Mouse (Mus musculus) midbrain, embryonic 14.5 days (tissue): Measurements from ENCODE around the gene Plekha3. TPM values are rescaled to one million over a fixed set of nuclear protein-coding genes. Genes with fewer than 3 reads are reported as not detected.

Experiments
- ATAC-seq: fragments of 200-750 bp; cut with Nextera tagmentation; 2 replicates; pipeline ENCODE4 v1.8.0; 2017; ENCODE audit warnings: moderate number of reproducible peaks, moderate library complexity; ENCODE audit not compliant: low FRiP score, low TSS enrichment
- DNase-seq: peaks from one replicate; pipeline ENCODE4 v3.0.0-alpha.2; 2015
- H3K27ac ChIP-seq: fragments of 300-500 bp; sonication (generic); replicated peaks from 2 replicates; pipeline ENCODE4 v1.5.1; 2014; ENCODE audit warnings: mild to moderate bottlenecking, low read depth, low read length, moderate library complexity
- H3K27me3 ChIP-seq: fragments of 300-500 bp; sonication (generic); 2 replicates; pipeline ENCODE4 v1.6.1; 2014; ENCODE audit warnings: low read length, control low read depth, mixed read lengths; ENCODE audit not compliant: control insufficient read depth, insufficient read depth
- H3K36me3 ChIP-seq: fragments of 300-500 bp; sonication (generic); 2 replicates; pipeline ENCODE4 v1.6.1; 2014; ENCODE audit warnings: low read length, control low read depth; ENCODE audit not compliant: control insufficient read depth, insufficient read depth
- H3K4me1 ChIP-seq: fragments of 300-500 bp; sonication (generic); 2 replicates; pipeline ENCODE4 v1.6.1; 2014; ENCODE audit warnings: mild to moderate bottlenecking, antibody characterized with exemption, low read length, control low read depth; ENCODE audit not compliant: control insufficient read depth, insufficient read depth
- H3K4me2 ChIP-seq: fragments of 300-500 bp; sonication (generic); 2 replicates; pipeline ENCODE4 v1.6.1; 2014; ENCODE audit warnings: mild to moderate bottlenecking, low read length, moderate library complexity
- H3K4me3 ChIP-seq: fragments of 300-500 bp; sonication (generic); replicated peaks from 2 replicates; pipeline ENCODE4 v1.5.1; 2014; ENCODE audit warnings: low read depth, low read length
- H3K9ac ChIP-seq: fragments of 300-500 bp; sonication (generic); replicated peaks from 2 replicates; pipeline ENCODE4 v1.6.1; 2014; ENCODE audit warnings: mild to moderate bottlenecking, low read length, moderate library complexity
- H3K9me3 ChIP-seq: fragments of 300-500 bp; sonication (generic); 2 replicates; pipeline ENCODE4 v1.6.1; 2016; ENCODE audit warnings: low read length, control low read depth, mixed read lengths; ENCODE audit not compliant: control insufficient read depth
- WGBS: fragments of 180-500 bp; shearing (Covaris S2); extraction: QIAGEN DNeasy Blood & Tissue Kit; methylation state at CpG from one replicate; pipeline ENCODE4 v1.1.7; 2014; 5-methylcytosine and 5-hydroxymethylcytosine counted together
- polyA plus RNA-seq: library from polyadenylated mRNA; unstranded; fragments of >200 nt; fragmentation: Nextera tagmentation; extraction: Ambion mirVana; gene quantifications from 2 replicates; pipeline ENCODE4 v1.2.1, GENCODE M21; 2014

The Plekha3 gene
- polyA plus RNA-seq, 1 experiment from 2014 or later: 11.8 TPM

- no peaks in the 10 kb centered on the region for H3K27me3 ChIP-seq
Measured at GRCm38 (mm10) chr2:76687608-76688007, 12.5 kb downstream of the Plekha3 start.

GRCm38 (mm10) chr2:76688162-76688561 lies 13.1 kb downstream of the Plekha3 start:
- Histone ChIP-seq H3K9me3 (no peaks in the 10 kb centered on the region), H3K27me3 (no peaks in the 10 kb centered on the region), H3K27ac (no peak overlapping the region), H3K4me1 (no peaks in the 10 kb centered on the region), H3K9ac (no peak overlapping the region), H3K4me3 (no peak overlapping the region), H3K4me2 (no peak overlapping the region), H3K36me3 (peaks cover 83% of the 10 kb centered on the region)
- no peak for DNase-seq
- ATAC-seq: no peak
- WGBS: 86% methylated on average over 7 of the region's 7 CpGs

More at GRCm38 (mm10) chr2:76687608-76688007, 12.5 kb downstream of the Plekha3 start:
- Histone ChIP-seq H3K9ac (no peak overlapping the region), H3K36me3 (peaks cover 83% of the 10 kb centered on the region), H3K27ac (no peak overlapping the region), H3K4me2 (no peak overlapping the region), H3K4me3 (no peak overlapping the region), H3K4me1 (no peaks in the 10 kb centered on the region), H3K9me3 (no peaks in the 10 kb centered on the region)
- WGBS: 89% methylated on average over 3 of the region's 3 CpGs
- no peak for ATAC-seq
- DNase-seq: no peak

GRCm38 (mm10) chr2:76690436-76691204 lies 15.5 kb downstream of the Plekha3 start:
- ATAC-seq (no peak), DNase-seq (no peak)
- H3K27me3 ChIP-seq: no peaks in the 10 kb centered on the region
- H3K9me3 ChIP-seq: no peaks in the 10 kb centered on the region
- peaks cover 85% of the 10 kb centered on the region for H3K36me3 ChIP-seq
- no peak overlapping the region for H3K4me3 ChIP-seq
- no peaks in the 10 kb centered on the region for H3K4me1 ChIP-seq
- WGBS: 91% methylated on average over 12 of the region's 12 CpGs
- no peak overlapping the region for H3K9ac ChIP-seq
- H3K4me2 ChIP-seq: no peak overlapping the region
- H3K27ac ChIP-seq: no peak overlapping the region

- Histone ChIP-seq H3K9me3 (no peaks in the 10 kb centered on the region), H3K27ac (no peak overlapping the region)
Measured at GRCm38 (mm10) chr2:76693765-76694164, 18.7 kb downstream of the Plekha3 start.

GRCm38 (mm10) chr2:76695290-76695689 lies 20.2 kb downstream of the Plekha3 start:
- Histone ChIP-seq H3K4me1 (no peaks in the 10 kb centered on the region), H3K9ac (no peak overlapping the region), H3K9me3 (no peaks in the 10 kb centered on the region), H3K27ac (no peak overlapping the region), H3K27me3 (no peaks in the 10 kb centered on the region), H3K36me3 (peaks cover 73% of the 10 kb centered on the region), H3K4me3 (no peak overlapping the region), H3K4me2 (no peak overlapping the region)
- 91% methylated on average over 6 of the region's 6 CpGs for WGBS
- no peak for DNase-seq
- no peak for ATAC-seq

More at GRCm38 (mm10) chr2:76693765-76694164, 18.7 kb downstream of the Plekha3 start:
- no peak overlapping the region for H3K4me3 ChIP-seq
- H3K9ac ChIP-seq: no peak overlapping the region
- no peak for DNase-seq
- ATAC-seq: no peak
- 85% methylated on average over 5 of the region's 5 CpGs for WGBS
- H3K4me2 ChIP-seq: no peak overlapping the region
- H3K4me1 ChIP-seq: no peaks in the 10 kb centered on the region
- no peaks in the 10 kb centered on the region for H3K27me3 ChIP-seq
- H3K36me3 ChIP-seq: peaks cover 76% of the 10 kb centered on the region

- Histone ChIP-seq H3K27ac (no peak overlapping the region), H3K9ac (no peak overlapping the region), H3K9me3 (no peaks in the 10 kb centered on the region), H3K27me3 (no peaks in the 10 kb centered on the region), H3K4me1 (no peaks in the 10 kb centered on the region), H3K36me3 (peaks cover 11% of the 10 kb centered on the region), H3K4me3 (no peak overlapping the region), H3K4me2 (no peak overlapping the region)
- DNase-seq: no peak
- ATAC-seq: no peak
- 78% methylated on average over 3 of the region's 3 CpGs for WGBS
Measured at GRCm38 (mm10) chr2:76702188-76702587, 27.1 kb downstream of the Plekha3 start.

GRCm38 (mm10) chr2:76702751-76703150 lies 27.7 kb downstream of the Plekha3 start:
- WGBS: 91% methylated on average over 5 of the region's 5 CpGs
- Histone ChIP-seq H3K36me3 (peaks cover 6% of the 10 kb centered on the region; the same call in 1 of the 2 replicates), H3K4me1 (no peaks in the 10 kb centered on the region), H3K27me3 (no peaks in the 10 kb centered on the region), H3K4me3 (no peak overlapping the region), H3K9me3 (no peaks in the 10 kb centered on the region), H3K27ac (no peak overlapping the region), H3K9ac (no peak overlapping the region), H3K4me2 (no peak overlapping the region)
- no peak for DNase-seq
- no peak for ATAC-seq

- H3K4me3 ChIP-seq: no peak overlapping the region
- ATAC-seq: no peak
- no peak for DNase-seq
Measured at GRCm38 (mm10) chr2:76705655-76706054, 30.6 kb downstream of the Plekha3 start.

GRCm38 (mm10) chr2:76708512-76708911 lies 33.4 kb downstream of the Plekha3 start:
- H3K4me3 ChIP-seq: no peak overlapping the region
- no peak overlapping the region for H3K27ac ChIP-seq
- H3K4me1 ChIP-seq: no peaks in the 10 kb centered on the region
- H3K4me2 ChIP-seq: no peak overlapping the region
- H3K9ac ChIP-seq: no peak overlapping the region
- 96% methylated on average over 3 of the region's 3 CpGs for WGBS
- no peak for ATAC-seq
- no peaks in the 10 kb centered on the region for H3K27me3 ChIP-seq
- DNase-seq: peak; percentile 12
- peaks cover 11% of the 10 kb centered on the region; the same call in 1 of the 2 replicates for H3K36me3 ChIP-seq
- peaks cover 28% of the 10 kb centered on the region for H3K9me3 ChIP-seq

More at GRCm38 (mm10) chr2:76705655-76706054, 30.6 kb downstream of the Plekha3 start:
- Histone ChIP-seq H3K9me3 (peaks cover 9% of the 10 kb centered on the region), H3K4me2 (no peak overlapping the region), H3K36me3 (peaks cover 8% of the 10 kb centered on the region; the same call in 1 of the 2 replicates), H3K9ac (no peak overlapping the region), H3K27me3 (no peaks in the 10 kb centered on the region), H3K27ac (no peak overlapping the region), H3K4me1 (no peaks in the 10 kb centered on the region)
- 90% methylated on average over 13 of the region's 13 CpGs for WGBS
